Mouse (Mus musculus) liver, adult 2 months (tissue): Measurements from ENCODE around the gene Elf2.
A peak's percentile ranks its signal among the peaks of the same experiment; 100 is the strongest.

ENCODE experiments used
- CTCF ChIP-seq: fragments of 200-500 bp; IDR thresholded peaks from 2 replicates; pipeline ENCODE4 v1.5.1; 2011; ENCODE audit warnings: low read depth, low read length, control low read depth
- POLR2A ChIP-seq: fragments of 200-500 bp; IDR thresholded peaks from 2 replicates; pipeline ENCODE4 v1.6.1; 2011; ENCODE audit warnings: low read length, control low read depth; ENCODE audit not compliant: insufficient read depth; ENCODE audit errors: extremely low read depth

DNA sequence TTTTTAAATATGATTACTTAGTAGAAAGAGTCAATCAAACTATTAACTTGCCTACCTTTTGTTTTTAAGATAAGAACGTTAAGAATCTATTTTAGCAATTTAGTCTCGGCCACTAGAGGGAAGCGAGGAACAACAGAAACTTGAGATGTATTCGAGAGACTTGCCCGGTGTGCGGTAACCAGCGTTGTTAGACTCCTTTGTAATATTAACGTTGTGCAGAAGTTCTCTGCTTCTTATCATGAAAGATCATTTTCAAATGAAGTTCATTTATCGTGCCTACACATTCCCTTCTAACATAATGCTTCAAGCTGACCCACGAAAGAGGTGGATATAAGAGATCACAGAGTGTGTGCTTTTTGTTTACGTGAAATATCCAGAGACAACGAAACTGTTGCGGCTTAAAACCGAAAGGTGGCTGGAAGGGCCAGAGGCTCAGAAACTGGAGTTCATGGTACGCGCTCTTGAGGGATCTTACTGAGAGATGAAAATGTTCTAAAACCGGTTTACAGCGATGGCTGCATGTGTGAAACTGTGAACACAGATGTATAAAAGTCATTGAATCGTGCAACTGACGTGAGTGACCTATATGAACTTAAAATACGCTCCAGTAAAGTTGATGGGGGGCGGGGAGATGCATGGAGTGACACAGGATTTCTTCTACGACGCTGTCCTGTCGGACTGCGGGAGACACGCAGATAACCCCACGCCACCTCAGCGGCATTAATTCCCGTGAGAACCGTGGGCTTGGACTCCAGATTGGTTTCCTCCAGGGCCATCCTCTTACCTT lies 37.6 kb upstream of the Elf2 start:
- no peak for TF ChIP-seq POLR2A
- TF ChIP-seq CTCF = peak; percentile 9; the same call in 1 of the 2 replicates
